Mouse (Mus musculus) limb, embryonic 14.5 days (tissue): ENCODE data around the gene Lztr1. TPM values are rescaled to one million over a fixed set of nuclear protein-coding genes. Genes with fewer than 3 reads are reported as not detected.

ENCODE experiments used
- ATAC-seq: fragments of 200-750 bp; cut with Nextera tagmentation; 2 replicates; pipeline ENCODE4 v1.8.0; 2017; ENCODE audit warnings: low read depth, moderate number of reproducible peaks, moderate TSS enrichment; ENCODE audit not compliant: low FRiP score
- DNase-seq: peaks from one replicate; pipeline ENCODE4 v3.0.0-alpha.2; 2015; ENCODE audit warnings: low spot score
- H3K27ac ChIP-seq: fragments of 300-500 bp; sonication (generic); replicated peaks from 2 replicates; pipeline ENCODE4 v1.5.1; 2014; ENCODE audit warnings: low read depth, mild to moderate bottlenecking, low read length, moderate library complexity, mixed read lengths
- H3K27me3 ChIP-seq: fragments of 300-500 bp; sonication (generic); 2 replicates; pipeline ENCODE4 v1.6.1; 2014; ENCODE audit warnings: low read length, mixed read lengths; ENCODE audit not compliant: control insufficient read depth, insufficient read depth
- H3K36me3 ChIP-seq: fragments of 300-500 bp; sonication (generic); 2 replicates; pipeline ENCODE4 v1.6.1; 2014; ENCODE audit warnings: mild to moderate bottlenecking, low read length, moderate library complexity, mixed read lengths; ENCODE audit not compliant: control insufficient read depth, insufficient read depth
- H3K4me1 ChIP-seq: fragments of 300-500 bp; sonication (generic); 2 replicates; pipeline ENCODE4 v1.6.1; 2014; ENCODE audit warnings: antibody characterized with exemption, low read length, mixed read lengths; ENCODE audit not compliant: control insufficient read depth, insufficient read depth
- H3K4me2 ChIP-seq: fragments of 300-500 bp; sonication (generic); replicated peaks from 2 replicates; pipeline ENCODE4 v1.6.1; 2014; ENCODE audit warnings: low read depth, mild to moderate bottlenecking, low read length, moderate library complexity; ENCODE audit not compliant: severe bottlenecking
- H3K4me3 ChIP-seq: fragments of 300-500 bp; sonication (generic); replicated peaks from 2 replicates; pipeline ENCODE4 v1.5.1; 2014; ENCODE audit warnings: low read length
- H3K9ac ChIP-seq: fragments of 300-500 bp; sonication (generic); 2 replicates; pipeline ENCODE4 v1.6.1; 2014; ENCODE audit warnings: mild to moderate bottlenecking, low read depth, low read length, moderate library complexity; ENCODE audit not compliant: severe bottlenecking
- H3K9me3 ChIP-seq: fragments of 300-500 bp; sonication (generic); 2 replicates; pipeline ENCODE4 v1.6.1; 2016; ENCODE audit warnings: low read length; ENCODE audit not compliant: control insufficient read depth
- POLR2A ChIP-seq: fragments of 200-500 bp; IDR thresholded peaks from 2 replicates; pipeline ENCODE4 v1.8.0; 2012; ENCODE audit warnings: inconsistent platforms, mild to moderate bottlenecking, moderate library complexity, borderline replicate concordance; ENCODE audit not compliant: insufficient read depth, insufficient read length; ENCODE audit errors: extremely low read depth
- WGBS: fragments of 180-500 bp; shearing (Covaris S2); extraction: QIAGEN DNeasy Blood & Tissue Kit; methylation state at CpG from one replicate; pipeline ENCODE4 v1.1.7; 2014; 5-methylcytosine and 5-hydroxymethylcytosine counted together
- polyA plus RNA-seq, 2 experiments: library from polyadenylated mRNA; depleted of rRNA in 1 of 2; stranded (reverse) in 1 of 2; unstranded in 1 of 2; fragments of >200 nt; fragmentation: Nextera tagmentation in 1 of 2; extraction: Ambion mirVana in 1 of 2; gene quantifications; 2 replicates each; pipeline versions ENCODE4 v1.2.1 to v1.2.3; 2012 to 2014

Lztr1 gene
- polyA plus RNA-seq, 2 experiments, result 82.6 to 246 TPM

- no peak overlapping the region for H3K4me3 ChIP-seq
- no peaks in the 10 kb centered on the region for H3K9me3 ChIP-seq
- DNase-seq, result no peak
- H3K27ac ChIP-seq, result no peak overlapping the region
- TF ChIP-seq POLR2A, result no peak
- H3K4me2 ChIP-seq, result no peak overlapping the region
- peaks cover 45% of the 10 kb centered on the region for H3K36me3 ChIP-seq
- no peak overlapping the region for H3K9ac ChIP-seq
- no peaks in the 10 kb centered on the region for H3K4me1 ChIP-seq
- no peaks in the 10 kb centered on the region for H3K27me3 ChIP-seq
- 88% methylated on average over 6 of the region's 6 CpGs for WGBS
- no peak for ATAC-seq
These were observed 36.0 kb upstream of the Lztr1 start for GRCm38 (mm10) chr16:17472498-17472897.

- ATAC-seq (no peak), DNase-seq (no peak)
- Histone ChIP-seq H3K27ac (no peak overlapping the region), H3K9me3 (no peaks in the 10 kb centered on the region), H3K27me3 (no peaks in the 10 kb centered on the region), H3K4me2 (no peak overlapping the region), H3K4me3 (no peak overlapping the region), H3K4me1 (no peaks in the 10 kb centered on the region), H3K36me3 (peaks cover 42% of the 10 kb centered on the region), H3K9ac (no peak overlapping the region)
- TF ChIP-seq POLR2A, result no peak
These were observed 34.4 kb upstream of the Lztr1 start for GRCm38 (mm10) chr16:17474091-17474490.

GRCm38 (mm10) chr16:17474761-17475160 lies 33.7 kb upstream of the Lztr1 start:
- H3K9ac ChIP-seq, result no peak overlapping the region
- 78% methylated on average over 2 of the region's 2 CpGs for WGBS
- peaks cover 36% of the 10 kb centered on the region for H3K36me3 ChIP-seq

GRCm38 (mm10) chr16:17475326-17475725 lies 33.2 kb upstream of the Lztr1 start:
- Histone ChIP-seq H3K9ac (no peak overlapping the region), H3K4me3 (no peak overlapping the region), H3K4me1 (no peaks in the 10 kb centered on the region), H3K4me2 (no peak overlapping the region), H3K36me3 (peaks cover 30% of the 10 kb centered on the region), H3K9me3 (no peaks in the 10 kb centered on the region), H3K27ac (no peak overlapping the region), H3K27me3 (no peaks in the 10 kb centered on the region)
- ATAC-seq (no peak), DNase-seq (no peak)
- TF ChIP-seq POLR2A, result no peak
- 94% methylated on average over 4 of the region's 4 CpGs for WGBS

More at GRCm38 (mm10) chr16:17474761-17475160, 33.7 kb upstream of the Lztr1 start:
- no peaks in the 10 kb centered on the region for H3K9me3 ChIP-seq
- TF ChIP-seq POLR2A, result no peak
- ATAC-seq, result no peak
- no peak overlapping the region for H3K4me3 ChIP-seq
- H3K27me3 ChIP-seq, result no peaks in the 10 kb centered on the region
- H3K27ac ChIP-seq, result no peak overlapping the region
- no peak overlapping the region for H3K4me2 ChIP-seq
- no peak for DNase-seq
- no peaks in the 10 kb centered on the region for H3K4me1 ChIP-seq

- no peak for DNase-seq
- no peak overlapping the region for H3K9ac ChIP-seq
- TF ChIP-seq POLR2A, result no peak
- H3K4me3 ChIP-seq, result no peak overlapping the region
- H3K4me2 ChIP-seq, result no peak overlapping the region
- H3K4me1 ChIP-seq, result no peaks in the 10 kb centered on the region
- no peaks in the 10 kb centered on the region for H3K9me3 ChIP-seq
- 82% methylated on average over 4 of the region's 4 CpGs for WGBS
- peaks cover 15% of the 10 kb centered on the region for H3K36me3 ChIP-seq
- H3K27ac ChIP-seq, result no peak overlapping the region
- no peaks in the 10 kb centered on the region for H3K27me3 ChIP-seq
- no peak for ATAC-seq
These were observed 30.1 kb upstream of the Lztr1 start for GRCm38 (mm10) chr16:17478331-17478943.
